Mouse (Mus musculus) central nervous system, embryonic 18 days (tissue): ENCODE data around the gene Fgd6. TPM values are rescaled to one million over a fixed set of nuclear protein-coding genes. Genes with fewer than 3 reads are reported as not detected.

ENCODE experiments used
- polyA plus RNA-seq: library from polyadenylated mRNA; depleted of rRNA; stranded (reverse); fragments of >200 nt; gene quantifications from 2 replicates; pipeline ENCODE4 v1.2.3, GENCODE M21; 2012; rRNA removed

The Fgd6 gene
- polyA plus RNA-seq = 2.7 and 3.0 TPM in 2 replicates

GRCm38 (mm10) chr10:94035658-94036374 is at the start of gene Fgd6, which contains the start of gene Vezt:
TSS of gene Fgd6 (plus strand) at chr10:94036001.
TSS of gene Vezt (minus strand) at chr10:94035817.

DNA sequence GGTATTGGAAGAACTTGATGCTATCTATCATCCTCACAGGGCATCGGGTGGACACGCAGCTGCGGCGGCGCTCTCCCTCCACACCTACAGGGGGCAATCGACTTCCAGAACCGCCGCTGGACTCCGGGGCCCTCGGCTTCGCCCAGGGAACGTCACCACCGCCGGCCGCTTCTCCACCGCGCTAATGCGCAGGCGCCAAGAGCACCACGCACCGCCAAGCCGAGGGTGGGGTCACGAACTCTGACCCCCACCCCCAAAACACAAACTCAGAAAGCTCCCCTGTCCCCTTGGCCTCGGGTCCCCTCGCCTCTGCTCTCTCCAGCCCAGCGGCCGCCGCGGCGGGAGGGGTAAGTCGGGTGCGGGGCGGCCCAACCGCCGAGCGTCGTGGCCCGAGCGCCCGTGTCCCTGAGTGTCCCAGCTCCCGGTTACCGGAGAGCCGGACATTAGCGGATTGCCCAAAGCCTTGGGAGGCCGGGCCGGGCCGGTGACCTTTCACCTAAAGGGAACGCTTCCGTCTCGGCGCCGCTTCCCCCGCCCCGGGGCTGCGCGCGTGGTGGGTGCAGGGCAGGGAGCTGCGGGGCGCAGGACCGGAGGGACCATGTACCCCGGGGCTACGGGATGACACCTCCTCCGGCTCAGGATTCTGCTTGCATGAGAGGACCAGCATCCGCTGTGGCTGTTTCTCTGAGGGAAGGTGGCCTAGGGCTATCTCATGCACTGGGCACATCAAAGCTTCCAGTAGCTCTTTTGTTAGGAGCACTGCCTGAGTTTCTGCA is 112.1 kb downstream of the Fgd6 start, which contains the start of gene Nr2c1:
TSS of gene Nr2c1 (plus strand) at position 268 of the 776 bp plus-strand sequence.

Other genes with a start within 250 kb of the Fgd6 start
- 0.15 and 0.16 TPM in 2 replicates for gene Usp44, start 204.4 kb upstream of the Fgd6 start, polyA plus RNA-seq
- 149 and 152 TPM in 2 replicates for gene Metap2, start 138.9 kb upstream of the Fgd6 start, polyA plus RNA-seq
- gene Vezt, start 184 bp upstream of the Fgd6 start, polyA plus RNA-seq = 45.6 and 47.4 TPM in 2 replicates
- 8.6 and 9.6 TPM in 2 replicates for gene Nr2c1, start 112.0 kb downstream of the Fgd6 start, polyA plus RNA-seq
- gene Ndufa12, start 162.7 kb downstream of the Fgd6 start, polyA plus RNA-seq = 187 and 224 TPM in 2 replicates